Mouse (Mus musculus) layer of hippocampus, postnatal 25 days (tissue): ENCODE measurements at regions not wholly inside any gene's neighbourhood (a gene's known extent, or its start where the extent isn't known, plus 50 kb on each side); places are given as distances from the start of the nearest gene placed in this dataset.

ENCODE experiments used
- DNase-seq, 2 experiments: peaks; one replicate each; pipeline ENCODE4 v3.0.0; 2022; ENCODE audit warnings: mixed read lengths in 2 of 2, low spot score in 1 of 2; ENCODE audit errors: extremely low spot score in 1 of 2

DNA sequence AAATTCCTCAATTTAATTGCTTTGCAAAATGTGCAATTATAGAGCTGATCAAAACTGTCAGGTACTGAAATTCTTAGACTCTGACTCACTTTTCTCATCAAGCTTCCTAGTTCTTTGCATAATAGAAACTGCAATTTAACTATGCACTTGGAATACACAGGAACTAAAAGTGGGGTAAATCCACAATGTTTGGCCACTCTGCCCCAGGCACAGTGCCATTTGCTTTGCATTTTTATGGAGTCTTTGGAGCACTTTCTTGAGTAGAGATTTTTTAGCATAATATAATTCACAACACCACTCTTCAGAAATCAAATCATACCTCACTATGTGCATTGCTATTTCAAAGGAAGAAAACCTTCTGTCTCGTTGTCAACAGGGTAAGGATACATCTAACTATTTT lies 414.5 kb upstream of the A730009L09Rik start:
- DNase-seq: no peak

DNA sequence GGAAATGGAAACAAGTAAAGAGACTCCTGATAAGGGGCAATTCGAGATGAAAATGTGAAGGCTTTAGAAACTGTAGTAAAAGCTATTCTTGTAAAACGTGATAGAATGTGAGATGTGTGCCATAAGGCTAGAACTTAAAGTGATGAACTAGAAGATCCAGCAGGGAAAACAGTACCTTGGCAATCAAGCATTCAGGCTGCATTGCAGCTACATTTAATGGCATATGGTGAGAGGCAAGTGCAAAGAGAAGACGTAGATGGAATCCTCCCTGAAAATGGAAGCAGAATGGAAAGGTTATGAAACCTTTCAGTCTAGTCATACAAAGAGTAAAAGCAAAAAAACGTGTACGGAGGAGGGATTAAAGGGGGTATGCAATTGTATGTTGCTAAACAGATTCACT lies 403.3 kb upstream of the A730009L09Rik start:
- no peak for DNase-seq

DNA sequence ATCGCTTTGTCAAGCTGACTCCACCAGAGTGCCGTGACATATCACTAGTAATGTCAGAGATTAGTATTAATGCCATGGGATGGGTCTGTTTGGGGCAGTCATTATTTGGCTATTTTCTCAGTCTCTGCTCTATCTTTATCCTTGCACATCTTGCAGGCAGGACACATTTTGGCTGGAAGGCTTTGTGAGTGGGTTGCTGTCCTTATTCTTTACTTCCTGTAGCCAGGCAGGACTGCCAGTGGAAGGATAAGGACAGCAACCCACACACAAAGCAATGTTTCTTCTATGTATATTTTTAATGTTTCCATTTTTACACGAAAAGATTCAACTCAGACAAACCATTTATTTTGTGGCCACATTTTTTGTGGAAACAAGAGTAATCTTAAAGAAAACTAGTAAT lies 397.4 kb upstream of the A730009L09Rik start:
- DNase-seq: no peak

DNA sequence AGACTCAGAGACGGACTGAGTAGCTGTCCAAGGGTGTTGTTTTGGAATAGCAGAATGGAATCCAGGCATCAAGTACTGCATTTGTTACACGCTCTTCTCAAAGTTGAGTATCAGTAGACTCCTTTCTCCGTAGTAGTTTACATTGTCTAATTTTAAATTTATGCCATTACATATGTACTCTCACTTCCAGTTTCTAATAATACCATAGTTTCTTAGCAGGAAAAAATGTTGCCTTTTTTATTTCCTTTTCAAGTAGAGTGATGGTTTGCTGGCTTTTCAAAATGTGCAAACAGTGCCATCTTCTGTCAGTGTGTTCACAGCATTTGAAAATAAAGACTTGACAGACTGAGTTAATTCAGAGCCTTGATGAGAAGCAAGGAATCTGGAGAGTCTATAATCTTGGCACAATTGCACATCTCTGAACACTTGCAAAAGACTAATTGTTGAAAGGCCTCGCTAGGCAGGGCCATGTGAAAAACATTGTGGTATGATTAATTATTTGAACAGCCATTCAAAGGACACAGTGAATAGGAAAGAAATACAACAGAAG lies 379.2 kb upstream of the A730009L09Rik start:
- DNase-seq: peak; percentile 10 to 12

DNA sequence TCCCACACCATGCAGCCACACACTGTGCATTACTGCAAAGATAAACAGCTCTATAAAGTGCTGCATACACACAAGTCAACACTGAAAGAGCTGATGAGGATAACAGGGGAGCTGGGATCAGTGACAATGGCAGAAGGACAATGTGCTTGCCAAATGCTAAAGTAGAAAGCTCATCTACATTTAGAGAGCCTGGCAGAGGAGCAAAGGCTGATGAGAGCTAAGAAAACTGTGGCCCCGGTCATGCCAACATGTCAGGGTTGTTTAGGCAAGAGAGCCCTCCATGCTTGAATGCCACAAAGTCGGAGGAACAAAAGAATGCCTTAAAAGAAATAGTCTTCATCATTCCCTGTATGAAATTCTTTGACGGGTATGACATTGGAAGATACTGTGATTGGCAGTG lies 363.0 kb upstream of the A730009L09Rik start:
- DNase-seq: no peak

DNA sequence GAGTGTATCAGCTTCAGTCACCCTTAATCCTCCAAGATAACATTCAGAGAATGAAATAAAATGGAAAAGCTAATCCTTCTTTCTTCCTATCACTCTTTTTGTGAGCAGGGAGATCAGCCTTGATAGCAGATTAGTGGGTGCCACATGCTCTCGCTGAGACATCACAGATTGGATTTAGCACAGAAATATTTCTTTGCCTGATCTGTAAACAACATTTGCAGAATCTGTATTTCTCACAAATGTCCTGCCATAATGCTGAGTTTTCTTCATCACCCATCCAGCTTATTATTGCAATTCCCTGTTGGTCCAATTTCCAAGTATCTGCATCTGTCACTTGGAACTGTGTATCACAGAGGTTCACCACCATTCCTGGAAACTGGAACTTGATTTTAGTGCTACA lies 342.8 kb upstream of the A730009L09Rik start:
- no peak for DNase-seq
